Mouse (Mus musculus): ENCODE measurements at regions not wholly inside any gene's neighbourhood (a gene's known extent, or its start where the extent isn't known, plus 50 kb on each side); places are given as distances from the start of the nearest gene placed in this dataset.

DNA sequence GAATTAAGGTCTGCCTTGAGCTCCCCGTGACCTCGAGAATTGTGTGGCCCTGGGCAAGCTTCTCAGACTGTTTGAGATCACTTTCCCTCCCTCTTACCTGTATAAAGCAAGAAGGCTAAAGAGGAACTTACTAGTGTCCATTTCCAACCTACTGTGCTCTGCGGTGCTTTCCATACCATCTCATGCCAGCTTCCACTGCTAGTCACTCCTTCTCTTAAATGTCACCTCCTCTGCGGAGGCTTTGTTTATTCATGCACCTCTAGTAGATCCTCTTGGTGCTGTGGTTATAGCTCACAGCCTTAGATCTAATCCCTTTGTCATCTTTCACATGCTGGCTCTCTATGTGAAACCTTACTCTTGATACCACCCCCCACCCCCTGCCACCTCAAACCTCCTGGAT lies 2310.3 kb upstream of the Lrrc6 start:
- no peak for ATAC-seq (replicated peaks; ENCODE audit: insufficient number of reproducible peaks, low FRiP score, low TSS enrichment, poor library complexity, severe bottlenecking)

DNA sequence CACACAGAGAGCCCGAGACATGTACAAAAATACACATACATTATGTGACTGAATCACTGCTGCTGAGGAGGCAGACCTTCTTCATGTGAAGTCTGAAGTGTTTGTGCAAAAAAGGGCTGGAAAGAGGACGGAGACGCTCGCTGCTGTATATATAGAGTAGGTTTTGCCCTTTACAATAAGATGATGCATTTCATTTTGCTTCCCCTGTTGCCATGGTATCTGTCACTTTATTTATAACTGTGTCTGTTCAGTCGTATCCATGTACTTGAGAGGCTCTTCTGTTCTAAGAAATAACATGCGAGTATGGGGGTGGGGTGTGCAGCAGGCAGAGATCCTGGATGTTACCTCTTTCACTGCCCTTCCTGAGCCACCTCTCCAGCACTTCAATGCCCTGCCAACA lies 2309.9 kb upstream of the Lrrc6 start:
- no peak for ATAC-seq (replicated peaks; ENCODE audit: insufficient number of reproducible peaks, low FRiP score, low TSS enrichment, poor library complexity, severe bottlenecking)

DNA sequence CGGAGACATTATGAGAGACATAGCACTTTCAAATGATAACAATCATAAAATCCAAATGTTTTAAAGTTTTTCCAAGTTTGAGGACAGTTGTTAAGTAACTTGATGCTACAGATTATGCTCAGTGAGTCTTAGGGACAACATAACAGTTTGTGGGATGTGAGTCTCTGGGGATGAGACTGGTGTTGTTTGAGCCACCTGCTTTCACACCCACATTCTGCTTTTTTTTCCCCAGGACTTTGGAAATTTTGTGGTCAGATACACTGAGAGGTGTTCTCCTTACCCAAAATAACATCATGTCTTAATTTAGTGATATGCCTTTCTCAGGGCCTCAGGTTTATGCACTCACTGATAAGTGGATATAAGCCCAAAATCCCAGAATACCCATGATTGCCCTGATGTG lies 2307.5 kb upstream of the Lrrc6 start:
- no peak for ATAC-seq (replicated peaks; ENCODE audit: insufficient number of reproducible peaks, low FRiP score, low TSS enrichment, poor library complexity, severe bottlenecking)

DNA sequence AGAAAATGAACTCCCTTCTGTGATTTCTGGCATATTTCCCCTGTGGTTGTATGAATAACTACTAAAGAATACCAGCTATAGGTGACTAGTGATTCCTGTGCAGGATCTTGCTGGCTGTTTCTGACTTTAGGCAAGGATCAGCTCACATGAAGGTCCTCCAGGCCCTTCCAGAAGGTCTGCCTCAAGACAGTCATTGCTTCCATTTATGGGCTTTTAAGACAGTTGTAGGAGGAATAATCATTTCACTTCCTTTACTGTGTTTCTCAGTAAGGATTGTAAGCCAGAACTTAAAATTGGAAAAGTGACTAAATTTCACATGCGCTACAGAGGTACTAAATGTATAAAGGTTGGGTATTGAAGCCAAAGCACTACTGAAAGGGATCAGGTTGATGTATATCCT lies 2303.5 kb upstream of the Lrrc6 start:
- no peak for ATAC-seq (replicated peaks; ENCODE audit: insufficient number of reproducible peaks, low FRiP score, low TSS enrichment, poor library complexity, severe bottlenecking)

DNA sequence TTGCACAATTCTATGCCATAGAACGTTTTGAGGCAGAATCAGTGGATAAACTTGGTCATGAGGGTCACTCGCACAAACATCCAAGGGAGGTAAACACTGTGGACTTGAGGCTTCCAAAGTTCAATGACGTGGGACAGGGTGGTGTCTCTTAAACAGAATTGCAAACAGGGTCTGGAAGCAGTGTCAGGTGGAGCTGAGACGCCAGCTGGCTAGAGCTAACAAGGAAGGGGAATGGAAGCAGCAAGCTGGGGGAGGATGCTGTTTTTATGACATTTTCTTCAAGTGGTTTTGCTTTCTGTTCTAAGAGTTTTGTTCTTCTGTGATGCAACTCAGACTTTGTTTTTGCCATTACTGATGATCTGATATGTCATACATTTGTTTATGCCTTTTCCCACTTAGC lies 2301.1 kb upstream of the Lrrc6 start:
- ATAC-seq (replicated peaks; ENCODE audit: insufficient number of reproducible peaks, low FRiP score, low TSS enrichment, poor library complexity, severe bottlenecking) = no peak

DNA sequence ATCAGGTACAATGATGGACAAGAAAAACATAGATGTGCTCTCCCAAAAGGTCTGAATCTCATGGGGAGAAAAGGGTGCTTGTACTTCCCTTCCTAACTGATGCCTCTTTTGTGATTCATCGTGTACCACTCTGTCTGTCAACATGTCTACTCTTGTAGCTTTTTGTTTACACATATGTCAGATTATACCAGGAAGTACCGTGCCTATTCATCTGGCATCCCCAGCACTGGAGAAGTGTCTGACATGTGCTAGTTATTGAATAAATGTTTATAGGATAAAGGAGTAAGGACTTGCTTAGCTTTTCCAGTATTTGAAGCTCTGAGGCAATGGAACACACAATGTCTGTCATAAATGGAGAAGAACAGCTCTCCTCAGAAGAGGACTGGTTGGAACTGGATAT lies 2296.7 kb upstream of the Lrrc6 start:
- ATAC-seq (replicated peaks; ENCODE audit: insufficient number of reproducible peaks, low FRiP score, low TSS enrichment, poor library complexity, severe bottlenecking) = no peak

DNA sequence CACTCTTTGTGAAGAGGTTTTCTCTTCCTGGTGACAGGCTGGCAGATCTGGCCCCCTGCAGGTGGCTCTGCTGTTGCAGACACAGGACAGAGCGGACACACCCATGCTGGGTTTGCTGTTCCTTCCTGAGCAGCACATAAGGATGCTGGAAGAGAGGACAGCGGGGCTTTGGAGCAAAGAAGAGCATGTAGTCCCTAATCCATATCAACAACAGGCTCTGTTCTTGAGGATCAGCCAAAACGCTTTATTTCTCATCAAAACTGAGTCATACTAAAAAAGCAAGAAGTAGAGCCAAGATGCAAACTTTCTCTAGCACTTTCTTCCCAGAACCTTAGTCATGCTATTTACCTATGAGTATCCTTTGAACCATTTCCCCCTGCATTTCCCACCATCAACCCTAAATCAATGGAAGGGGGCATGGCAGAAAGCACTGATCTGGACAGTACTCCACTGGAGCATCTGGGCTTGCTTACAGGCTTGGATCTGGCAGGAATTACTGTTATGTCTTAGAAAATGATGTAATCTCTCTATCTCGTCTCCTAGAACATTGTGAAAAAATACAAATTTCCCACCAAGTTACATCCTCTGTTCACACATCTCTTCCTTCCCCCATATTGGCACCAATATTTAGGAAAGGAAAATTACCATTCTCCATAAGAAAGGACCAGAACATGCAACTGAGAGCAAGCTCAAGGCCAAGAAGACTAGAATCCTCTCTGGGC lies 2294.7 kb upstream of the Lrrc6 start:
- ATAC-seq (replicated peaks; ENCODE audit: insufficient number of reproducible peaks, low FRiP score, low TSS enrichment, poor library complexity, severe bottlenecking) = no peak

DNA sequence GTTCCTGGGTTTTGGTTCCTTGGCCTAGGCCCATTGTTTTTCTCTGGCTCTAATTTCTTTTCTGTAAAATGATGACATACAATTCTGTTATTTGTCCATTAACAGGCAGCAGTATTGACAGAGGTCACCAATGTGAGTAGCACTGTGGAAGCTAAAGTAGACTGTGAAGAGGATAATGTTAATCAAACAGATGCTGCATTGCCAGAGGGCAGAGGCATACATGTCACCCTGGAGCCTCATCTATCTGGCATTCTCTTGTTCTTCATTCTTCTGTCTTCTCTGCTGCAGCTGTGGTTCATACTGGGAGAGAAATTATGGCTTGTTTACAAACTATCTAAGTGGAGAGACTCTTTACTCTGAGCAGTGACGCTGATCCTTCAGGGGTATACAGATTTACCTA lies 2259.2 kb upstream of the Lrrc6 start:
- no peak for ATAC-seq (replicated peaks; ENCODE audit: insufficient number of reproducible peaks, low FRiP score, low TSS enrichment, poor library complexity, severe bottlenecking)

DNA sequence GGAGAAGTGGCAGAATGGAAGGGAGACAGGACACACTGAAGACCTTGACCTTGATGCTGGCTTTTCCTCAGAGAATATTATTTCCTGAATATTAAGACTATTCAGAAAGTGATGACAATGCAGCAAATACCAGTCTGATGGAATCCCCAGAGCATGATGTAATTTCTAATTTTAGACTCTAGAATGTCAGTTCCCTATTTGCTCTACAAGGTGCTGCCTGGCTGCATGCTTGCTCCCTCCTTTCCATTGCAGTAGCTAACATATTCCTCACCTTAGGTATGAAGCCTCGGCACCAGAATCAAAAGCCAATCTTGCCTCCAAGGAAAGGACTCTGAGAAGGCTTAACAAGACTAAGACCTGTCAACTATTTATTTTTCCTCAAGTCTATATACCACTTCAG lies 2254.5 kb upstream of the Lrrc6 start:
- ATAC-seq (replicated peaks; ENCODE audit: insufficient number of reproducible peaks, low FRiP score, low TSS enrichment, poor library complexity, severe bottlenecking) = no peak

DNA sequence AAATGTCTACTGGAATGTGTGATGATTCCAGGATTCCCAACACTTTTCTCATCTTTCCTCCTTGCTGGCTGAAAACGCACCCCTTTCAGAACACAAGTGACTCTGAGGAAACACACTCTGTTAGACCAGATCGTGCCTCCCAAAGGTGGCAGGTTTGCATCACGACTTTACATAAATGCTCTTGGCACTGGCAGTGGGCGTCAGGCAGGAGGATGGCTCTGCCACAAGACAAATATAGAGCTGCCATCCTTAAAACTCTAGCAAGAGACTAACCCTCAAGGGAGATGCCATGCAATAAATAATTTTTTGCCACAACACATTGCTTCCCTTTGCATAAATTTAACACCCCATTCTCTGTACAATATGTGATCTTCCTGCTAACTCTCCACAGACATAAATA lies 2254.1 kb upstream of the Lrrc6 start:
- ATAC-seq (replicated peaks; ENCODE audit: insufficient number of reproducible peaks, low FRiP score, low TSS enrichment, poor library complexity, severe bottlenecking) = no peak

DNA sequence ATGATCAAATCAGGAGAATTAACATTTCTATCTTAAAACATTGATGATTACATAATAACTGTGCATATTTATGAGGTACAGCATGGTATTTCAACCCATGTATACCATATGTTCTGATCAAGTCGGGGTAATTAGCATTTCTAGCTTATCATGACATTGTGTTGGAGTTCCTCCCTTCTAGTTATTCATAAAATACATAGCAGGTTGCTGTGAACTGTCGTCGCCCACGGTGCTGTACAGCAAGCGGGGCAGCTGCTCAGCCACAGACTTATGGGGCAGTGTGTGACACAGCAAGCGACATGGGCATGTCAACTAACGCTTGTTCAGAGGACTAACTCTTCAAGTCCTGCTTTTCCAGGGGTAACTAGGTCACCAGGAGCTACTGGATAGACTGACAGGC lies 2238.6 kb upstream of the Lrrc6 start:
- no peak for ATAC-seq (replicated peaks; ENCODE audit: insufficient number of reproducible peaks, low FRiP score, low TSS enrichment, poor library complexity, severe bottlenecking)

DNA sequence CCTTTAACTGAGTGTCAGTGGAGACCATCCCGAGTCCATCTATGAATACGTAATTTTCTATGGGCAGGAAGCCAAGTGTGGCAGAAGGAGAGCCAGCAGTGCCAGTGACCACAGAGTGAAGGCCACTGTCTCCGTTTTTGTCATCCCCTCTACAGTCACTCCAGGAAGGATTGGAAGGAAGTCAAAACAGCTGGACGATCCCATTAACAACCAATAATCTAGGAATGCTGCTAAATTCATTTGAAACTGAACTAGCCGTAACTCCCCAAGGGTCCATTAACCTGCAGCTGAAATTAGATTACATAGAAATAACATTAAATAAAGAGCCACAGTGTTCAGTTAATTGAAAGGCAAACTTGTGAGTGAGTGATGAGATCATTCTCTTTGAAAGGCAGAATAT lies 2220.5 kb upstream of the Lrrc6 start:
- ATAC-seq (replicated peaks; ENCODE audit: insufficient number of reproducible peaks, low FRiP score, low TSS enrichment, poor library complexity, severe bottlenecking) = no peak

DNA sequence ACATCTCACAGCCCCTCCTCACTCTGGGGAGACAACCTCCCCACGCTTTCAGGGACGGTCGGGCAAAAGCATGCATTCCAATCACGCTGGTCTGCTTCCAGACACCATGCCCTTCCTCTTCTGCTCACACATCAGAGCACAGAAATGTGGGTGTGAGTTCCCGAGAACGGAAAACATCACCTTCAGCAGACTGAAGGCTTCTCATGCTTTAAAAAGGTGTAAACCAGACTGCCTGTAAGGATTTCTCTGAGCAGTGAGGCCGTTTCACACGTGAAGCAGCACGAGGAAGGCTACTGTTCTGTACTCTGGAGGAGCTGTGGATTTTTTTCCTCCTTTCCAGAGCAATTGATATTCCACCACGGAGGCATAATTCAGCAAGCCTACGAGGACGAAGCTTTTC lies 2218.8 kb upstream of the Lrrc6 start:
- no peak for ATAC-seq (replicated peaks; ENCODE audit: insufficient number of reproducible peaks, low FRiP score, low TSS enrichment, poor library complexity, severe bottlenecking)

DNA sequence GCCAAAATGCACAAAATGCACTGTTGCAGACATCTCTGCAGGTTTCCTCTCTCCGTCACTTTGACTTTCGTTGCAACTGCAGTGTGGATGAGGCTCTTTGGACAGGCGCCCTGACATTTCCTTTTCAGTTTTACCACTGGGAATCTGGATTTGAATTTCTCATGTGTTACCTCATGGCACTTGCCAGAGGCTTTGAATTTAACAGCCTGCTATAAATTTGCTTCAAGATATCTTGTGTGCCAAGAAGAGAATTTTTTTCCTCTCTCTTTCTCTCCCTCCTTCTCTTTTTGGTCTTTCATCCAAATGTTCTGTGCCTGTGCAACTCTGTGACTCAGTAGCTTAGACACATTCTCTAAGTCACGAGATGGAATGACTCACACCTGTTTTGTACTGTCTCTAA lies 2213.6 kb upstream of the Lrrc6 start:
- ATAC-seq (replicated peaks; ENCODE audit: insufficient number of reproducible peaks, low FRiP score, low TSS enrichment, poor library complexity, severe bottlenecking) = no peak

DNA sequence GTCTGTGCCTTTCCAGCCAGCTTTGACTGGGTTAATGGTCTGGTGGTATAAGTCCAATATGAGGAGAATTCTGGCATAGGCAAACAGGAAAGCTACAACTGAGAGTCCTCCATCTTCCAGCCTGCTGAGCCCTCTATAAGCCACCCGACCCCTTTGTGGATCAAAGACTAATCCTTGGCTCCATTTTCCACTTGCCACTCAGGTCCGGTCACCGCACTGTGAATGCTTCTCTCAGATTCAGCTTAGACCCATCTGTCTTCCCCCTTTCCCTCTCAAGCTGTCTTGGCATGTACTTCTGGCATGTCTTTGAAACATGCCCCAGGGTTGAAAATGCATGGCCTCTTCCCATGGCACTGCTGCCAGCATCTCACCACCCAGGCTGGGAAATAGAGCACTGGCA lies 2206.6 kb upstream of the Lrrc6 start:
- no peak for ATAC-seq (replicated peaks; ENCODE audit: insufficient number of reproducible peaks, low FRiP score, low TSS enrichment, poor library complexity, severe bottlenecking)

DNA sequence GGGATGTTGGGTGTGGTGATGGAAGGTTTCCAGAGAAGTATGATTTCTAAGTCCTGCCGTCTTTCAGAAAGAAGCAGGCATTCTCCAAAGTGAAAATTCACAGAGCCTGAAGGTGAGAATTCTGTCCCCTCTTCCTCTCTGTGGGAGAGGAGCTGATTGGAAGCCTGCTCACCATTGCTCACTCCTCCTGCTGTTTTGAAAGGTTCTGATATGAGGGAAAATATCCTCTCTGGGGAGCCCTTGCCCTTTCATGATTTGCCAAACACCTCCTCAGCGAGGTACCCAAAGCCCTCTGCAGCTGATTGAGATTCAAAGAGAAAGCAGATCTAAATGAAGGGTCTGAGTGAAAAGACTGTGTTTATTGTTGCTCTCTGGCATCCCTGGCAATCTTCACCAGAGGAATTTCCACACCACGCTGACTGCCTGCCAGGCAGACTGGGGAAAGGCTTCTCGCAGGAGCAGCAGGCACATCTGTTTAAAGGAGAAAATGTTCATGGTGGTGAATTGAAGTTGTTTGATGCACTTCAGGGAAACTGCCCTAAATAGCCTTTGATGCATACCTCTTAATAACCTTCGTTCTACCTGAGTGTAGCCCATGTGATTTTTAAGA lies 2194.4 kb upstream of the Lrrc6 start:
- no peak for ATAC-seq (replicated peaks; ENCODE audit: insufficient number of reproducible peaks, low FRiP score, low TSS enrichment, poor library complexity, severe bottlenecking)

DNA sequence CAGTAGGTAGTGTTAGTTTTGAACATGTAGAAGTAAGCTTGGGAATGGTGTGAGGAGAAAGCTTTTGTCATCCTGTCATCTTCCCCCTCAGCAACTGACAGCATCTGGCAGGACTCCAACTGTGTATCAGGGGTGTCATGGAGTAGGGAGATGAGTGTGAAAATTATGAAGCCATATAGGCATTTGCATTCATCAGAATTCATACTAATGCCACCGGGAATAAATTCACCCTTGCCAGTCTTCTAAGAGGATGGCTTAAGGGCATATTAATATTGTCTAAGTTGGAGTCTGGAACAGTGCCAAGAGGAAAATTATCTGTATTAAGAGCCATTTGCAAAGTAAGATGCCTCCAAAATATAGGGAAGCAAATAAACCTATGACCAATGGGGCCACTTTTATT lies 2166.8 kb upstream of the Lrrc6 start:
- no peak for ATAC-seq (replicated peaks; ENCODE audit: insufficient number of reproducible peaks, low FRiP score, low TSS enrichment, poor library complexity, severe bottlenecking)

DNA sequence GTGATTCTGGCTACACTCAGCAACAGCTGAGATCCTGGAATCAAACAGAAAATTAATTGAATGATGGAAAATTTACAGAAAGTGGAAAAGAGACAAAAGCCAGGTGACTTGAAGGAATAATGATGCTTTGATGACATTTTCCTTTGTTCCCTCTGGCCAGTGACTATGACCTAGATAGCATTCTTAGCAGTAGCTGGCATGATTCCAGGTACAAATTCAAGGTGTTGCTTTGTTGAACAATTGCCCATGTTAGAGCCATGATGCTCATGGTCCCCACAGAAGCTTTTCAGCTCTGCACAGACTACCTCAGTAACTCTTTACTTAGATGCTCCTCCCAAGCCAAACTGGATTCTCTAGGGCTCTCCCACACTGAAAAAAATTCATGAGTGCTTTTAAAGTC lies 2164.6 kb upstream of the Lrrc6 start:
- no peak for ATAC-seq (replicated peaks; ENCODE audit: insufficient number of reproducible peaks, low FRiP score, low TSS enrichment, poor library complexity, severe bottlenecking)

DNA sequence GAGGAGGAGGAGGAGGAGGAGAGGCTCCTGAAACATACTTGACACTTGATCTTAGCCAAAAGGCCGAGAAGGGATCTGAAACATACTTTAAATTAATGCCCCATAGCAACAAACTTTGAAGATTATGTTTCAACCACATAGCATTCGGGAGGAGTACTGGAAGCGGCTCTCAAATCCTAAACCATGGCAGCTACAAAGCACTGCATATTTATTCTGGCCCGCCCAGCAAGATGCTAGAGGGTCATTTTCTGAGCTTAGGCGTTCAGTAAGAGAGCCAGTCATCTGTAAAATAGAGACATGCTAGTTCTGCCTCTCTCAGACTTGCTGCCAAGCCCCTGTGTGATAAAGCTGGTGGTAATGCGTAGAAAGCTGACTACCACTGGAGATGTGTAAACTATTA lies 2156.0 kb upstream of the Lrrc6 start:
- ATAC-seq (replicated peaks; ENCODE audit: insufficient number of reproducible peaks, low FRiP score, low TSS enrichment, poor library complexity, severe bottlenecking) = no peak

DNA sequence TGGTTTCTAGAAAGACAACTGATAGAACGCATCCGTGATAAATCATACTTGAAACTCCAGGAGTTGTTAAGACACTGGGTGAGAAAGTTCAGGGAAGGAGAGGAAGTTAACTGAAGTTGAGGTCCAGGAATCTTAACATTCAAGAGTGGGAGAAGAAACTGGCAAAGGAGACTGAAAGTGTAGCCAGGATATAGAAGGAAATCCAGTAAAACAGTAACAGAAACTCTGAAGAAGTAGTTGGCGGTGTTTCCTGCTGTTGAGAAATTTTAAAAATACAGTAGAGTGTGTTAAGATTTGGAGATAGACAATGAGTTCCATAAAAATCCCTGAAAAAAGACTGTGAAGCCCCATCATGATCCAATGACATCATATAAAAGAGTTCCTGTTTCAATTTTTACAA lies 2154.3 kb upstream of the Lrrc6 start:
- ATAC-seq (replicated peaks; ENCODE audit: insufficient number of reproducible peaks, low FRiP score, low TSS enrichment, poor library complexity, severe bottlenecking) = no peak

DNA sequence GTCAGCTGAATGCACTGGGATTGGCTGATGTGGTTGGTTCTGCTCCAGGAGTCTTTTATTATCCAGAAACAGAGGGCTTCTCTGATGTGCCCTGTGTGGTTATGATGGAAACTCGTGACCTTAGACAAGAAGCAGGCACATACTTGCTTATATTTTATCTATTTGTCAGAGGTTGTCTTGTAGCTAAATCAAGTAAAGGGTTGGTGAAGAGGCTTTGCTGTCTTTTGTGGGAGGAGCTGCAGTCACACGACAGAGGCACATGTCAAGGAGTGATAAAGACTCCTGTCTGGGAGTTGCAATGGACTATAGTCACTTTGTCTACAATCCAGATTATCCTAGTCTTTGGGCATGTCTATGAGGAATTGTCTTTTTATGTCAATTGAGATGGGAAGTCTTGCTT lies 2149.9 kb upstream of the Lrrc6 start:
- no peak for ATAC-seq (replicated peaks; ENCODE audit: insufficient number of reproducible peaks, low FRiP score, low TSS enrichment, poor library complexity, severe bottlenecking)
